Mouse (Mus musculus) lung, embryonic 14.5 days (tissue): ENCODE results near the gene Srgap3. TPM values are rescaled to one million over a fixed set of nuclear protein-coding genes. Genes with fewer than 3 reads are reported as not detected.

Experiments used
- ATAC-seq: fragments of 200-750 bp; cut with Nextera tagmentation; 2 replicates; pipeline ENCODE4 v1.8.0; 2017; ENCODE audit warnings: mild to moderate bottlenecking, moderate TSS enrichment, moderate library complexity; ENCODE audit not compliant: insufficient read depth
- DNase-seq: peaks from one replicate; pipeline ENCODE4 v3.0.0-alpha.2; 2015
- H3K27ac ChIP-seq: fragments of 300-500 bp; sonication (generic); 2 replicates; pipeline ENCODE4 v1.5.1; 2014; ENCODE audit warnings: low read depth, mild to moderate bottlenecking, moderate library complexity
- H3K27me3 ChIP-seq: fragments of 300-500 bp; sonication (generic); 2 replicates; pipeline ENCODE4 v1.6.1; 2014; ENCODE audit warnings: low read length, control low read depth; ENCODE audit not compliant: insufficient read depth
- H3K36me3 ChIP-seq: fragments of 300-500 bp; sonication (generic); 2 replicates; pipeline ENCODE4 v1.6.1; 2014; ENCODE audit warnings: control low read depth; ENCODE audit not compliant: insufficient read depth
- H3K4me1 ChIP-seq: fragments of 300-500 bp; sonication (generic); 2 replicates; pipeline ENCODE4 v1.6.1; 2014; ENCODE audit warnings: antibody characterized with exemption, control low read depth; ENCODE audit not compliant: insufficient read depth
- H3K4me2 ChIP-seq: fragments of 300-500 bp; sonication (generic); 2 replicates; pipeline ENCODE4 v1.6.1; 2014; ENCODE audit warnings: mild to moderate bottlenecking
- H3K4me3 ChIP-seq: fragments of 300-500 bp; sonication (generic); 2 replicates; pipeline ENCODE4 v1.5.1; 2014; ENCODE audit warnings: low read depth, low read length
- H3K9ac ChIP-seq: fragments of 300-500 bp; sonication (generic); 2 replicates; pipeline ENCODE4 v1.6.1; 2014
- H3K9me3 ChIP-seq: fragments of 300-500 bp; sonication (generic); 2 replicates; pipeline ENCODE4 v1.6.1; 2016; ENCODE audit warnings: low read depth, low read length, control low read depth
- CTCF ChIP-seq: IDR thresholded peaks from 2 replicates; pipeline ENCODE4 v1.5.1; 2016; ENCODE audit warnings: antibody characterized with exemption, low read depth
- WGBS: fragments of 180-500 bp; shearing (Covaris S2); extraction: QIAGEN DNeasy Blood & Tissue Kit; methylation state at CpG from one replicate; pipeline ENCODE4 v1.1.7; 2014; 5-methylcytosine and 5-hydroxymethylcytosine counted together
- polyA plus RNA-seq: library from polyadenylated mRNA; unstranded; fragments of >200 nt; fragmentation: Nextera tagmentation; extraction: Ambion mirVana; gene quantifications from 2 replicates; pipeline ENCODE4 v1.2.1, GENCODE M21; 2014

Gene Srgap3
- polyA plus RNA-seq, 1 experiment from 2014 or later, result 5.5 TPM

DNA sequence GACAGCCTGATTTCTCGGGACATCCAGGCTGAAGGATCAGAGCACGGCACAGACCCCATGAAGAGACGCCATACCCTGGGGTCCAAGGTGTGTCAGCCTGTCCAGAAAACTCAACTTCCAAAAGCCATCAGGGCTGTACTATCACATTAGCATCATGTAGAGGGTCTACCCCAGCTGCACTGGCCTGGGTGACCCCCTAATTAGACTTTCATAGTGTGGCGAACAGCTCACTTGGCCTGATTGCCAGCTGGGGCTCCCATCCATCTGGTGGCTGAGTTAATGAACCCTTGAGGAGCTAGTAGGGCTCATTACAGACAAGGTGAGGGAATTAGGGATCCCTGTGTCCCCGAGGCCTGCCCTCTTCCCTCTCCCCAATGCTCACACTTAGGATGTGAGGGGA lies 118.6 kb downstream of the Srgap3 start:
- WGBS, result 80% methylated on average over 5 of the region's 5 CpGs
- ATAC-seq, result no peak

DNA sequence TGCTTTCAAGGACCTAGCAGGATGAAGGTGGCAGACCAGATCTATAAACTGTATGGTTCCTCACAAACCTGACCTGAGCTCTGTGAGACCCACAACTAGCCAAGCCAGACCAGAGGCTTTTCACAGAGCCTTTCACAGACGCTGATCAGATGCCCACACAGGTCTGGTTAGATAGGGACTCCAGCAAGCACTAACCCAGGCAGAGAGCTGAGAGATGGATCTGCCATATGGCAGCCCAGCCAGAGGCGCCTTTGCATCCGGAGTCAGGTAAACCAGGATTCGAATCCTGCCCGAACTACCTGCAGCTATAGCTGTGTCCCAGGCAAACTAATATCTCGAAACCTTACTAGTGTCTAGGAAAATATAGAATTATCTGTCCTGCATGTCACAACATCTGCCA lies 121.4 kb downstream of the Srgap3 start:
- Histone ChIP-seq H3K27me3 (no peaks in the 10 kb centered on the region), H3K9me3 (no peaks in the 10 kb centered on the region), H3K4me3 (no peak overlapping the region), H3K4me1 (no peaks in the 10 kb centered on the region), H3K36me3 (no peaks in the 10 kb centered on the region), H3K9ac (no peak overlapping the region), H3K4me2 (no peak overlapping the region), H3K27ac (no peak overlapping the region)
- TF ChIP-seq CTCF, result no peak
- 90% methylated on average over 6 of the region's 6 CpGs for WGBS
- ATAC-seq (no peak), DNase-seq (no peak)

More for the DNA sequence above, 118.6 kb downstream of the Srgap3 start:
- Histone ChIP-seq H3K9ac (no peak overlapping the region), H3K27ac (no peak overlapping the region), H3K4me2 (no peak overlapping the region), H3K9me3 (no peaks in the 10 kb centered on the region), H3K36me3 (no peaks in the 10 kb centered on the region), H3K4me1 (no peaks in the 10 kb centered on the region), H3K27me3 (no peaks in the 10 kb centered on the region), H3K4me3 (no peak overlapping the region)
- TF ChIP-seq CTCF, result no peak
- DNase-seq, result no peak

DNA sequence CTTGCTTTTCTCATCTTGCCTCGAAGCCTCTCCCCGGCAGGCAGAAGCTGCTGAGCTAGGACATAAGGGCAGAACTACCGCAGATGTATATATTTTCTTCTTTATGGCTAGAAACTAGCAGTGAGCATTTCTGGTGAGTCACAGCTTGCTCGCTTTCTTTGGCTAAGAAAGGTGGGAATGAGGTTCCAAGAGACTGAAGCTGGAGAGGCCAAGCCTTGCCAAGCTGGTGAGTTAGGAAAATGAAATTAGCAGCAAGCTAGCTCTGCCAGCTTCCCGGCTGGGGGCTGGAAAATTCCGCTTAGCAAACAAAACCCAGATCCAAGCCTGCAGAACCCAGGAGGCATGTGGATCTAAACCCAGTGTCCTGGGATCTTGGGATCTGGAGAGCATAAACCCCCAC lies 124.0 kb downstream of the Srgap3 start:
- Histone ChIP-seq H3K9ac (no peak overlapping the region), H3K9me3 (no peaks in the 10 kb centered on the region), H3K27ac (no peak overlapping the region), H3K27me3 (no peaks in the 10 kb centered on the region), H3K4me3 (no peak overlapping the region), H3K4me1 (no peaks in the 10 kb centered on the region), H3K4me2 (no peak overlapping the region), H3K36me3 (no peaks in the 10 kb centered on the region)
- DNase-seq, result no peak
- TF ChIP-seq CTCF, result no peak
- ATAC-seq, result no peak
- WGBS, result 84% methylated on average over 6 of the region's 6 CpGs

GRCm38 (mm10) chr6:112820298-112820992 lies 126.6 kb downstream of the Srgap3 start:
- DNase-seq, result no peak
- Histone ChIP-seq H3K36me3 (no peaks in the 10 kb centered on the region), H3K4me2 (no peak overlapping the region), H3K9me3 (no peaks in the 10 kb centered on the region), H3K4me1 (no peaks in the 10 kb centered on the region), H3K4me3 (no peak overlapping the region), H3K27ac (no peak overlapping the region), H3K27me3 (no peaks in the 10 kb centered on the region), H3K9ac (no peak overlapping the region)
- WGBS, result 72% methylated on average over 8 of the region's 8 CpGs
- no peak for ATAC-seq
- TF ChIP-seq CTCF, result no peak

- Histone ChIP-seq H3K27me3 (no peaks in the 10 kb centered on the region), H3K4me1 (no peaks in the 10 kb centered on the region), H3K9ac (no peak overlapping the region), H3K9me3 (no peaks in the 10 kb centered on the region), H3K4me2 (no peak overlapping the region), H3K27ac (no peak overlapping the region), H3K4me3 (no peak overlapping the region), H3K36me3 (no peaks in the 10 kb centered on the region)
- no peak for TF ChIP-seq CTCF
- no peak for DNase-seq
- ATAC-seq, result no peak
- WGBS, result 87% methylated on average over 7 of the region's 7 CpGs
These were observed 128.6 kb downstream of the Srgap3 start for GRCm38 (mm10) chr6:112818403-112818901.

DNA sequence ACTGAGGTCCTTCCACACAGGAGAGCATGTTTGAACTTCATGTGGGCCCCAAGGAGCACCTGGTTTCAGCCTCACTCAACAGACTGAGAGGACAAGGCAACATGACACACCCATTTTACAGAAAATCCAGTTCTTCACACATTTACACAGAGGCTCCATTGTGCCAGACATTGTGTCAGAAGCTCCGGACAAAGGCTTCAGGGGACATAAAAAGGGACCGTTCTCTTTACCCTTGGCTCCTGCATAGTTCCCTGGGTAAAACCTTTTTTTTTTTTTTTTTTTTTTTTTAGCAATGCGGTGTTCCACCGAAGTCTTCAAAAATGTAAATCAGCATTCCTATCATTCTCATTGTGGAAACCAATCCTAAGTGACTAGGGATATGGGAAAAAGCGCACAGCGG lies 131.5 kb downstream of the Srgap3 start:
- H3K27me3 ChIP-seq, result no peaks in the 10 kb centered on the region
- WGBS, result 69% methylated on average over 6 of the region's 6 CpGs
- no peak overlapping the region for H3K4me2 ChIP-seq
- no peak overlapping the region for H3K9ac ChIP-seq
- no peaks in the 10 kb centered on the region for H3K36me3 ChIP-seq
- no peak overlapping the region for H3K27ac ChIP-seq
- H3K9me3 ChIP-seq, result no peaks in the 10 kb centered on the region
- no peaks in the 10 kb centered on the region for H3K4me1 ChIP-seq
- TF ChIP-seq CTCF, result no peak
- DNase-seq, result no peak
- H3K4me3 ChIP-seq, result no peak overlapping the region
- ATAC-seq, result no peak

DNA sequence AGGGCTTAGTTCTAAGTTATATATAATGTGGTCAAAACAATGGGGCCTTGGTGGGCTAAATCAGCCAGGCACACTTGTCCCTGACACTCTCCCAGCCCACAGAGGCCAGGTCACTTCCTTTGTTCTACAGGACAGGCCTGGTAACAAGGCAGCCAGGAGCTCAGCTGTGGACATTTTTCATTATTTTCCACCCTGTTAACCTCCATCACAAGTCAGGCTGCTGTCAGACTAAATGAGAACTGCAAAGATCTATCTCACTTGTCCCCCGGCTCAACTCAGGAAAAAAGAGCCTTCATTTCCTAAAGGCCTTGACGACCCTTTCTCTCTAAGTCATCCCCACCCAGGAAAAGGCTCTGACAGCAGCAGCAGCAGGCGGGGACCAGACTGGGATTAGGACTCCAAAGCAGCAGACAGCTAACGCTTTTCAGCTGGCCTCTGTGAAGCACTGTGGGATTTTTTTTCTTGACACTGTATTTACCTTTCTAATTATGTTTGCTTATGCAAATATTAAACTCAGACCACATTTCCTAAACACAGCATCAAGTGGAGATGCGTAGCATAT lies 132.5 kb downstream of the Srgap3 start:
- TF ChIP-seq CTCF, result no peak
- H3K4me3 ChIP-seq, result no peak overlapping the region
- no peaks in the 10 kb centered on the region for H3K27me3 ChIP-seq
- H3K27ac ChIP-seq, result no peak overlapping the region
- ATAC-seq (no peak), DNase-seq (no peak)
- no peaks in the 10 kb centered on the region for H3K4me1 ChIP-seq
- H3K36me3 ChIP-seq, result no peaks in the 10 kb centered on the region
- H3K9me3 ChIP-seq, result no peaks in the 10 kb centered on the region
- H3K9ac ChIP-seq, result no peak overlapping the region
- H3K4me2 ChIP-seq, result no peak overlapping the region
- WGBS, result 29% methylated on average over 5 of the region's 5 CpGs
